Mouse (Mus musculus) gastrocnemius, adult 2 months (tissue): Measurements from ENCODE around the gene Megf8. TPM values are rescaled to one million over a fixed set of nuclear protein-coding genes. Genes with fewer than 3 reads are reported as not detected.

Source experiments
- DNase-seq: peaks from one replicate; pipeline ENCODE4 v3.0.0; 2022
- H3K27ac ChIP-seq: fragments of 200-600 bp; 2 replicates; pipeline ENCODE4 v1.8.1; 2022; ENCODE audit warnings: mild to moderate bottlenecking
- H3K4me3 ChIP-seq: fragments of 200-600 bp; 2 replicates; pipeline ENCODE4 v1.8.1; 2022; ENCODE audit warnings: mild to moderate bottlenecking, moderate library complexity
- CTCF ChIP-seq: fragments of 200-600 bp; IDR thresholded peaks from 2 replicates; pipeline ENCODE4 v1.8.1; 2022; ENCODE audit warnings: antibody characterized with exemption, mild to moderate bottlenecking, moderate library complexity
- intact Hi-C: fragments of 180-260 bp; cut with DNase I; formaldehyde crosslinking; loops from one replicate; pipeline ENCODE4 v1.15.1; 2025
- total RNA-seq, 2 experiments: library from RNA; stranded (reverse); gene quantifications; 2 replicates each; pipeline ENCODE4 v1.2.3; 2021

Megf8 gene
- total RNA-seq, 2 experiments from 2014 or later = 16.9 to 19.6 TPM

DNA sequence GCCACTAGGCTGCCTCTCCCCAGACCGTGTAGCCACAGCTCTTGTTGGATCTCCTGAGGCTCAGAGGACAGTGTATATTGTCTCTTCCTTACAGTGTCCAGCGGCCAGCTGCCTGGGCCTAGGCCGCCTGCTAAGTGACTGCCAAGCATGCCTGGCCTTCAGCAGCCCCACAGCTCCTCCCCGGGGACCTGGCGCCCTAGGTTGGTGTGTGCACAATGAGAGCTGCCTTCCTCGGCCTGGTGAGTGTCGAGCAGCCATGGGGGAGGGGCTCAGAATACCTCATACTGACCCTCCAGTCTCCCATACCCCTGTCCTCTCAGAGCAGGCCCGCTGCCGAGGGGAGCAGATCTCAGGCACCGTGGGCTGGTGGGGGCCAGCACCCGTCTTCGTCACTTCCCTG lies 17.5 kb downstream of the Megf8 start:
- no peak overlapping the region for H3K27ac ChIP-seq
- intact Hi-C loops = loop anchor here (5.0 to 10.0 kb wide), 3 partner anchors 52 to 200 kb away; no protein-coding TSS in a partner anchor
- H3K4me3 ChIP-seq = no peak overlapping the region
- no peak for TF ChIP-seq CTCF
- DNase-seq = no peak

DNA sequence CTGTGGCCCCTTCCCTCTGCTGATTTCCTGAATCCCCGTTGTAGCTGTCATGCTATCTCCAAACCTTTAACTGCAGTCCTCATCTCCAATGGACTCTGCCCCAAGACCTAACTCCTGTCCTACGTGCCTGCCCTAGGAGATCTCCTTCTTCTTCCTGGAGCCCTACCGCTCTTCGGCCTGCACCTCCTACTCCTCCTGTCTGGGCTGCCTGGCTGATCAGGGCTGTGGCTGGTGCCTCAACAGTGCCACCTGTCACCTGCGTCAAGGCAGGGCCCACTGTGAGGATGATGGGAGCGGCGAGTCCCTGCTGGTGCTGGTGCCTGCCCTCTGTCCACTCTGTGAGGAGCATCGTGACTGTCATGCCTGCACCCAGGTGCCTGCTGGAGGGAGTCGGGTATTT lies 22.4 kb downstream of the Megf8 start:
- Histone ChIP-seq H3K4me3 (no peak overlapping the region), H3K27ac (no peak overlapping the region)
- TF ChIP-seq CTCF = no peak
- DNase-seq = no peak
- intact Hi-C loops = loop anchor here (10.0 kb wide), 1 partner anchor 205 kb away; no protein-coding TSS in a partner anchor

DNA sequence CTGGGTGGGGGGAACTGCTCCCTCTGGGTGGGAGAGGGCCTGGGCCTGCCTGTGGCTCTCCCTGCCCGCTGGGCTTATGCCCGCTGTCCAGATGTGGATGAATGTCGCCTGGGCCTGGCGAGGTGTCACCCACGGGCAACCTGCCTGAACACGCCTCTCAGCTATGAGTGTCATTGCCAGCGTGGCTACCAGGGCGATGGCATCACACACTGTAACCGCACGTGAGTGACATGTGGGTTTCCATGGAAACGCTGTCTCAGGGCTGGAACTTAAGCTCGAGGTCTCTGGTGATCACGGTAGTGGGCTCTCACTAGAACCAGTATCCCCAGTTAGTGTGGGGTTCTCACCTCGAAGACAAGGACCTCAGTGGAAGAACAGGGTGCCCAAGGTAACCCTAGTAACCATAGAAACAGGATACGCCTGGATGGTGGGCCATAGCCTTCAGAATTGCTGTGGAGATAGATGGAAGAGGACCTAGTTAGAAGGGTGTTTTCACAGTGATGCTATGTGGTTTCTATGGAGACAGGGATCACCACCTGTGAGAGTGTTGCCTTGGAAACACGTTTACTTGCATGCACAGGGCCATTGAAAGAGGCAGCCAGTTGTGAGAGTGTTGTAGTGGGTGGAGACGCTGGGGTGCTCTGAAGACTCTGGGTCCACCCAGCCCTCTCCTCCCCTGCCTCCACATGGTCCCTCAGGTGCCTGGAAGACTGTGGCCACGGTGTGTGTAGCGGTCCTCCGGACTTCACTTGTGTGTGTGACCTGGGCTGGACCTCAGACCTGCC lies 24.2 kb downstream of the Megf8 start:
- no peak for DNase-seq
- H3K27ac ChIP-seq = no peak overlapping the region
- no peak for TF ChIP-seq CTCF
- H3K4me3 ChIP-seq = no peak overlapping the region
- intact Hi-C loops = no loop called here

DNA sequence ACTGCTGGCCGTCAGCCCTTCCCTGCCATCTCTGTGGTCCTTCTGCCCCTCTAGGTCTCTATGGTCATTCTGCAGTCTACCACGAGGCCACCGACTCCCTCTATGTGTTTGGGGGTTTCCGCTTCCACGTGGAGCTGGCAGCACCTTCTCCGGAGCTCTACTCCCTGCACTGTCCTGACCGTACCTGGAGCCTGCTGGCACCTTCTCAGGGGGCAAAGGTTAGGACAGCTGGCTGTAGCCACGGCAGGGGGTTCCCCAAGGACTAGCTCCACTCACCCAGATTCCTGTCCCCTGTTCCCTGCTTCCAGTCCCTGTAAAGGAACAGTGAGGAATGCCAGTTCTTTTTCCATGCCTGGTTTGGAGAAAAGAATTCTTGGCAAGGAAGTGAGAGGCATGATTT lies 31.9 kb downstream of the Megf8 start:
- Histone ChIP-seq H3K4me3 (no peak overlapping the region), H3K27ac (no peak overlapping the region)
- no peak for DNase-seq
- intact Hi-C loops = no loop called here
- no peak for TF ChIP-seq CTCF

GRCm38 (mm10) chr7:25358721-25359206 lies 41.8 kb downstream of the Megf8 start:
- no peak for DNase-seq
- Histone ChIP-seq H3K27ac (no peak overlapping the region), H3K4me3 (no peak overlapping the region)
- no peak for TF ChIP-seq CTCF
- intact Hi-C loops = no loop called here

GRCm38 (mm10) chr7:25363151-25363550 lies 46.2 kb downstream of the Megf8 start:
- Histone ChIP-seq H3K4me3 (no peak overlapping the region), H3K27ac (no peak overlapping the region)
- intact Hi-C loops = no loop called here
- TF ChIP-seq CTCF = peak; percentile 37; the same call in 1 of the 2 replicates
- no peak for DNase-seq

- no peak overlapping the region for H3K27ac ChIP-seq
- DNase-seq = no peak
- intact Hi-C loops = no loop called here
- H3K4me3 ChIP-seq = no peak overlapping the region
- TF ChIP-seq CTCF = no peak
Measured at GRCm38 (mm10) chr7:25363632-25364031, 46.7 kb downstream of the Megf8 start.

DNA sequence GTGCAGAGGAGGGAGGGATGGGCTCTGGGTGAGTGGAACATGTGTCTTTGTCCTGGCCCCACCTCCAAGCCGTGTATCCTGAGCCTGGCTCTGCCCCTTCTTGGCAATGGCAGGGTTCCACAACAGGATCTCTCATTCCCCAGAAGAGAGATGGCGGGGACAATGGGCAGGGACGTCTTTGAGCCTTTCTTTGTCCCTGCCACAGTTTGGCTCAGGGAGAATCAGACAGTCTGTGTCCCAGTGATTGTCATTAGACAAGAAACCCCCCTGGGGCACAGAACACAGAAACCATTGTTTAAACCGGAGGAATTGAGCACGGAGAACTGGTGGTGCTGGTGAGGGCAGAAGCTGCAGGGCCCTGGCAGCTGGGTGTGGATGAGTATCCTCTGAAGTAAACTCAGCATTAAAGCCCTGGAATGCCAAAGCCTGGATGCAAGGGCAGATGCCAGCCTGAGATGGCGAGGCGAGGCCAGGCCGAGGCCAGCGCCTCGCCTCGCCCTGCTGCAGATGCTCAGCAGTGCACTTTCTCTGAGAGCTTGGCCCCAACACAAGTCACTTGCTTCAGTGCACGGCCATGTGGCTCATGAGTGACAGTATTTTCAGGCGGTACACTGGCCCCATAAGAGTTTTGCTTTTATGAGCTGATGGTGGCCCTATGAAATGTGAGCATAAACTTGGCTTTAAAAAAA lies 49.1 kb downstream of the Megf8 start:
- Histone ChIP-seq H3K4me3 (no peak overlapping the region), H3K27ac (no peak overlapping the region)
- TF ChIP-seq CTCF = no peak
- intact Hi-C loops = loop anchor here (5.0 kb wide), 1 partner anchor 36 kb away; no protein-coding TSS in a partner anchor
- no peak for DNase-seq

DNA sequence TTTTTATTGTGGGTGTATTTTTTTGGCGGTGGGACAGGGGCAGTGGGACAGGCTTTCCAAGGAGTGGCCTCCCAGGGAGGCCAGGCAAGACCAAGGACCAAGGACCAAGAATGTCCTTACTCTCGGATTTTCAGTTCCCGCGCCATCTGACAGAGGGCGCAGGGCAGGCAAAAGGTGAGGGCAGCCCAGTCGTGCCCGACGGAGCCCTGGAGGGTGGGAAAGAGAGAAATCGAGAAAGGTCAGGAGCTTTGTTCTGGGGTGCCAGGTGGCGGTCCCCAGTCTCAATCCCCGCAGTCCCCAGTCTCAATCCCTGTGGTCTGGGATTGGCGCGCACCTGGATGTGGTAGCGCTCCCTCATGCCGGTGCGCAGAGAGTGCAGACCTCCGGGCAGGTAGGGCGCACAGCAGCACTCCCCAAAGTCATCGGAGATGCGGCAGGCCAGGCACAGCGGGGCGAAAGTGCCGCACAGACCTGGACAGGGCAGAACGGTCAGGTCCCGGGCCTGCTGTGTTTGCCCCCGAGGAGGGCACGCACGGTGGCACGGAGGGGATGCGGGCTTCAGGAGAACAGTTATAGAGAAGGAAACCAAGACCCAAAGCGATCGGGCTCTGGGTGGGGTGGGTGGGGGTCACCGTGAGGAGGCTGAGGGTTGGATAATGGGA lies 50.8 kb downstream of the Megf8 start:
- intact Hi-C loops = loop anchor here (5.0 kb wide), 1 partner anchor 35 kb away; no protein-coding TSS in a partner anchor
- TF ChIP-seq CTCF = peak; percentile 63
- H3K4me3 ChIP-seq = peak overlapping the region; percentile 46

DNA sequence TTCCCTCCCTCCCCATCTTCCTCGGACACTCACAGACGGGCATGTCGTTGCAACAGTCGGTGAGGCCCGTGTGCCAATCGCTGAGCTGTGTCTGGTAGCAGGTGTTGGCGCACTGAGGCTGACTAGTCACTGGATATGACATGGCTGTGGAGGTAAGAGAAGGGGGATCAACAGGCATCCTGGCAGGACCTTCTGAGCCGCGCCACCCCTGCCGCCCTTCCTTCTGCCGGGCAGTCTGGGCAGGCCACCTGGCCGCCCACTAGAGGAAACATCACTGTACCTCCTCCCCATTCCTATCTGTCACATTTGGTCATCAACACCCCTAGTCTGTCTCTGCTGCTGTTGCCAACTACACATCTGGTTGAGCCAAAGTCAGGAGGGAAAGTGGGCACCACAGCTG lies 51.4 kb downstream of the Megf8 start:
- no peak overlapping the region for H3K4me3 ChIP-seq
- H3K27ac ChIP-seq = no peak overlapping the region
- DNase-seq = no peak
- intact Hi-C loops = loop anchor here (5.0 kb wide), 1 partner anchor 34 kb away; no protein-coding TSS in a partner anchor
- TF ChIP-seq CTCF = no peak

More for the DNA sequence above, 50.8 kb downstream of the Megf8 start:
- DNase-seq = no peak
- H3K27ac ChIP-seq = no peak overlapping the region

- no peak for DNase-seq
- no peak within 1 kb of the TSS for H3K4me3 ChIP-seq
- TF ChIP-seq CTCF = no peak
- no peak within 1 kb of the TSS for H3K27ac ChIP-seq
- intact Hi-C loops = loop anchor here (5.0 kb wide), 1 partner anchor 33 kb away; no protein-coding TSS in a partner anchor
Measured at GRCm38 (mm10) chr7:25369058-25369749, 52.2 kb downstream of the Megf8 start, which contains the start of gene Cnfn. TSS of gene Cnfn (minus strand) at chr7:25369724.

DNA sequence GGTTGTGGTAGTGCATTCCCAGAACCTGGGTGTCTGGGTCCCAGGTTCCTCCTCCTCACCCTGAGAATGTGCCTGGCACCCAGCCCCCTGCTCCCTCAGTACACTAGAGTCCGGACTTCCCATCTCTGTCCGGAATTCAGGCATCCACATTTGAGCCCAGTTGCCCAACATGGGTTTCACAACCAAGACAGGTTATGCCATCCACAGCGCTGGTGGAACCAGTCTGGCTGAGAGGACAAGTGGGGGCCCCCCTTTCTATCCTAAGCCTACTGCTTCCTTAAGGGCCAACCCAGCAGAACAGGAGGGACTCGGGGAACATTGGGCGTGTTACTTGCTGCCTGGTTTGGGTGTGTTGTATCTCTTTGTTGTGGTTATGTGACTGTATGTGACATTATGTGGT lies 55.5 kb downstream of the Megf8 start:
- intact Hi-C loops = no loop called here
- no peak overlapping the region for H3K4me3 ChIP-seq
- TF ChIP-seq CTCF = no peak

More for the DNA sequence above, 55.5 kb downstream of the Megf8 start:
- no peak overlapping the region for H3K27ac ChIP-seq
- DNase-seq = no peak
